Mouse (Mus musculus) small intestine, adult 2 months (tissue): ENCODE data around the gene Tbc1d10a.

Experiments
- CTCF ChIP-seq: fragments of 200-500 bp; IDR thresholded peaks from 2 replicates; pipeline ENCODE4 v1.5.1; 2012; ENCODE audit warnings: low read depth, mild to moderate bottlenecking, control low read depth, inconsistent platforms, low read length, moderate library complexity, mixed read lengths; ENCODE audit not compliant: insufficient replicate concordance, insufficient read length; ENCODE audit errors: extremely low read depth
- POLR2A ChIP-seq: fragments of 200-500 bp; IDR thresholded peaks from 2 replicates; pipeline ENCODE4 v1.6.1; 2012; ENCODE audit warnings: low read depth, mild to moderate bottlenecking, control low read depth, inconsistent platforms, low read length, moderate library complexity

DNA sequence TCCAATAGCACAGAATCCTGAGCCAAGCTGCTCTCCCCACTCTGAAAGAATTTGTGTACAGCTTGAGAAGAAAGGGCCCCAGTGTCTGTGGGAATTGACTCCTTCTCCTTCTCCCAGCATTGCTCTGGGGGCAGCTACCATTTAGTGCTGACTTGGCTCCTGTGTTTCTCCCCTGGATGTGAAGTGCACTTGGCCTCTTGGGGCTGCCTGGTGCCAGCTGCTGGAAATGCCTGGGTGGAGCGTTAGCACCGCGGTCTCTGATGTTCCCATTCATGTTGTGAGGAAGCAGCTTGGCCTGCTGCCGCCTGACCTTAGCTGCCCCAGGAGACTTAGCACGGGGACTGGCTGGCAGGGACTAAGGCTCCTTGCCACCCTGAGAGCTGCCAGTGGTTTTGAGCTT is 12.0 kb upstream of the Tbc1d10a start:
- TF ChIP-seq POLR2A (no peak), CTCF (no peak)
